Mouse (Mus musculus) lung, embryonic 15.5 days (tissue): ENCODE results near the gene Msl1. TPM values are rescaled to one million over a fixed set of nuclear protein-coding genes. Genes with fewer than 3 reads are reported as not detected.

Experiments
- ATAC-seq: fragments of 200-750 bp; cut with Nextera tagmentation; 2 replicates; pipeline ENCODE4 v1.8.0; 2017; ENCODE audit warnings: moderate number of reproducible peaks, borderline replicate concordance; ENCODE audit not compliant: low FRiP score, low TSS enrichment; ENCODE audit errors: extremely low read depth
- H3K27ac ChIP-seq: fragments of 300-500 bp; sonication (generic); 2 replicates; pipeline ENCODE4 v1.5.1; 2015; ENCODE audit warnings: moderate library complexity, mild to moderate bottlenecking, inconsistent platforms
- H3K27me3 ChIP-seq: fragments of 300-500 bp; sonication (generic); 2 replicates; pipeline ENCODE4 v1.6.1; 2015; ENCODE audit warnings: inconsistent platforms
- H3K36me3 ChIP-seq: fragments of 300-500 bp; sonication (generic); 2 replicates; pipeline ENCODE4 v1.6.1; 2015; ENCODE audit warnings: inconsistent platforms
- H3K4me1 ChIP-seq: fragments of 300-500 bp; sonication (generic); 2 replicates; pipeline ENCODE4 v1.6.1; 2015; ENCODE audit warnings: inconsistent platforms
- H3K4me2 ChIP-seq: fragments of 300-500 bp; sonication (generic); 2 replicates; pipeline ENCODE4 v1.6.1; 2015; ENCODE audit warnings: inconsistent platforms, mild to moderate bottlenecking, moderate library complexity
- H3K4me3 ChIP-seq: fragments of 300-500 bp; sonication (generic); 2 replicates; pipeline ENCODE4 v1.5.1; 2015; ENCODE audit warnings: mild to moderate bottlenecking, inconsistent platforms
- H3K9ac ChIP-seq: fragments of 300-500 bp; sonication (generic); 2 replicates; pipeline ENCODE4 v1.6.1; 2015; ENCODE audit warnings: inconsistent platforms
- H3K9me3 ChIP-seq: fragments of 300-500 bp; sonication (generic); 2 replicates; pipeline ENCODE4 v1.6.1; 2016; ENCODE audit warnings: inconsistent platforms
- WGBS: fragments of 180-500 bp; shearing (Covaris S2); methylation state at CpG from one replicate; pipeline ENCODE4 v1.1.7; 2015; 5-methylcytosine and 5-hydroxymethylcytosine counted together
- polyA plus RNA-seq: library from polyadenylated mRNA; unstranded; fragments of >200 nt; fragmentation: Nextera tagmentation; extraction: Ambion mirVana; gene quantifications from 2 replicates; pipeline ENCODE4 v1.2.1, GENCODE M21; 2015

Msl1 gene
- polyA plus RNA-seq, 1 experiment from 2014 or later, result 21.2 TPM

- peak overlapping the region; percentile 54 for H3K4me2 ChIP-seq
- no peaks in the 10 kb centered on the region for H3K9me3 ChIP-seq
- whole genome bisulfite sequencing, result 51% methylated on average over 10 of the region's 10 CpGs
- H3K27ac ChIP-seq, result peak overlapping the region; percentile 97
- ATAC-seq, result no peak
- peak overlapping the region; percentile 29; the same call in 1 of the 2 replicates for H3K9ac ChIP-seq
- no peak overlapping the region for H3K4me3 ChIP-seq
- H3K4me1 ChIP-seq, result peaks cover 79% of the 10 kb centered on the region
- no peaks in the 10 kb centered on the region for H3K27me3 ChIP-seq
- no peaks in the 10 kb centered on the region for H3K36me3 ChIP-seq
These were observed 10.1 kb upstream of the Msl1 start for GRCm38 (mm10) chr11:98785214-98785613.

DNA sequence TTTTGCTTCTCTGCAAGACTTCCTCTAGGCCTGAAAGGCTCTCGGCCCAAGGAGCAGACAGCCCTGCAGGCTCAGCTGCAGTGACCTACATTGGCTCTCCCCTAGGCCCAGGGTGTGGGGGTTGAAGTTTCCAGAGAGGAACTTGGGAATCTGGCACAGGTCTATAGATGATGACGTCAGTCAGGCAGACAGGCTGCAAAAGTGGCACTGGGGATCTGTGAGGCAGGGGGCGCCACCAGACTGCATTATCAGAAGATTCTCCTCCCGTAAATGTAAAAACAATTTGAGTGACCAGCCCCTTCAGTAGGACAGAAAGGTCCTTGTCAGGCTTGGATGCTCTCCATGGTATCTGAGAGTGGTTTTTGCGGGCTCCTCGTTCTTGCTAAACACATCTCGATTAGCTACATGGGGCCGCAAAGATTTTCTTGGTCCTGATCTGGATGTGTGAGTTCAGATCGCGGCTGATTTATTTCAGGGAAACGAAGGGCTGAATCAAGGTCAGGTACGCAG, 9.5 kb upstream of the Msl1 start:
- Histone ChIP-seq H3K4me2 (peak overlapping the region; percentile 54), H3K9ac (peak overlapping the region; percentile 29; the same call in 1 of the 2 replicates), H3K4me1 (peaks cover 79% of the 10 kb centered on the region), H3K27me3 (no peaks in the 10 kb centered on the region), H3K9me3 (no peaks in the 10 kb centered on the region), H3K36me3 (no peaks in the 10 kb centered on the region), H3K27ac (peak overlapping the region; percentile 97), H3K4me3 (peak overlapping the region; percentile 20)
- whole genome bisulfite sequencing, result 4% methylated on average over 12 of the region's 12 CpGs
- peak; percentile 33; the same call in 1 of the 2 replicates for ATAC-seq

DNA sequence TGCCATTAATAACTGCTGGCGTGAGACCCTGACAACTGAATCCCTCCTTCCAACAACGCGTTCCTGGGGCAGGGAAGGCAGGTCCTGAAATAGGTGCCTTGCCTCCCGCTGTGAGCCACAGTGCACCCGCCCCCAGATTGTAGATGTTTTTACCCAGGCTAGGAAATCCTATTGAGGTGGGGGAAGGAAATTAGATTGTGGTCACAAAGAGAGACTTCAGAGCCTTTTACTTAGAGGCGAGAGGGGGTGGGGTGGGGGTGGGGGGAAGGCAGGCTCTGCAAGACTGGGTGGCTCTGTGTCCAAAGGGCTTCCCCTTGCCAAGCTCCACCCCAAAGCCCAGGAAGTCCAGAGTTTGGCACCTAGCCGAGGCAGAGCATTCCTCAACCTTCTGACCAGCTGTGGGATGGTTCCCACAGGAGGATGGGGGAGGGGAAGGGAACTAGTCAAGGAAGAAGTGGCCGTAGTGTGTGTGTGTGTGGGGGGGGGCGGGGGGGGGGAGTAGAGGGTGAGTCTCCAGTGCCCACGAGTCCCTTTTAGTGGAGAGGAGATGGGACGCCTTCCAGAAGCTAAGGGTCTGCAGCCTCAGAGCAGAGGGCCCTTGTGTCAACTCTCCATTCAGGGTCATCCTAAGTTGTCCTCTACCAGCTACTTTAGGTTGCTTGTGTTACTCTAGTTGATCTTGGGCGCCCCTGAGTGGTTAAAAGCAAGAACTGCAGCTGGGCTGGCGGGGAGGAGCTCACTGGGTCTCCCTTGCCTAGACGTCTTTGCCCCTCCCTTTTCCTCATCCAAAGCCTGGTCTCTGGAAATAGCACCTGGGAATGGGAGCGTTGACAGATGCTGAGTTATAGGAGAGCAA, 8.7 kb upstream of the Msl1 start:
- Histone ChIP-seq H3K27me3 (no peaks in the 10 kb centered on the region), H3K9ac (peak overlapping the region; percentile 29; the same call in 1 of the 2 replicates), H3K36me3 (no peaks in the 10 kb centered on the region), H3K27ac (peak overlapping the region; percentile 97), H3K4me3 (peak overlapping the region; percentile 20), H3K9me3 (no peaks in the 10 kb centered on the region), H3K4me2 (peak overlapping the region; percentile 54), H3K4me1 (peaks cover 75% of the 10 kb centered on the region)
- ATAC-seq, result peak; percentile 72
- WGBS, result 2% methylated on average over 15 of the region's 15 CpGs

- H3K9me3 ChIP-seq, result no peaks in the 10 kb centered on the region
- peak overlapping the region; percentile 97 for H3K27ac ChIP-seq
- H3K4me3 ChIP-seq, result no peak overlapping the region
- no peak for ATAC-seq
- peaks cover 68% of the 10 kb centered on the region for H3K4me1 ChIP-seq
- 22% methylated on average over 7 of the region's 7 CpGs for WGBS
- no peak overlapping the region for H3K9ac ChIP-seq
- H3K27me3 ChIP-seq, result no peaks in the 10 kb centered on the region
- H3K36me3 ChIP-seq, result no peaks in the 10 kb centered on the region
- peak overlapping the region; percentile 54 for H3K4me2 ChIP-seq
These were observed 8.1 kb upstream of the Msl1 start for GRCm38 (mm10) chr11:98787229-98787628.

DNA sequence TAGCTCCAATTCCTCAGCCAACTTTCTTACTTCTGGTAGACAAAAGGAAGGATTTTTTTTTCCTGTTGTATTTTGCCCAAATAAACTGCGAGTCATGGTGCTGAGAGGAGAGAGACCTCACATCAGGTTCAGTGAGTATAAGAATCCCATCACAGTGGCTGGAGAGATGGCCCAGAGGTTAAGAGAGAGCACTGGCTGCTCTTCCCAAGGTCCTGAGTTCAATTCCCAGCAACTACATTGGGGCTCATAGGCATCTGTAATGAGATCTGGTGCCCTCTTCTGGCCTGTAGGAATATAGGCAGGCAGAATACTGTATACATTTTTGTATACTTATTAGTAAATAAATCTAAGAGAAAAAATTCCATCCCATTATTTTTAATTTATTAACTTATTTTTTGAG, 7.6 kb upstream of the Msl1 start:
- Histone ChIP-seq H3K27ac (peak overlapping the region; percentile 97; the same call in 1 of the 2 replicates), H3K9ac (no peak overlapping the region), H3K4me3 (no peak overlapping the region), H3K27me3 (no peaks in the 10 kb centered on the region), H3K36me3 (no peaks in the 10 kb centered on the region), H3K4me1 (peaks cover 68% of the 10 kb centered on the region), H3K4me2 (no peak overlapping the region), H3K9me3 (no peaks in the 10 kb centered on the region)
- ATAC-seq, result no peak
- WGBS, result 96% methylated on average over 1 of the region's 1 CpGs

DNA sequence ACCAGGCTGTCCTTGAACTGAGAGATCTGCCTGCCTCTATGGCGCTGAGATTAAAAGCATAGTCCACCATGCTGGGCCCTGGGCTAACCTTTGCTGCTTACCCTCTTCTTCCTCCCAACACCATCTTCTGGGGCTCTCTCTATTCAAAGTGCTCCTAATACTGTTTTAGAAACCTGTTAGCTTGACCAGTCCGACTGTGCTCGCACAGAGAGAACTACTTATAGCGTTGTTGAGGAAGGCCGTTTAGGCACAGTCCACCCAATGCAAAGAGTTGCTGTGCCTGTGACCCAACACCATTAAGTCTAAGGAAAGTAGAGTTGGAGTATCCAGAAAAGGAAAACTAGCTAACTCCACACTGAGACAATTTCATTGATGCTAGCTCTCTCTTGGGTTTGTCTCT, 7.2 kb upstream of the Msl1 start:
- Histone ChIP-seq H3K4me3 (no peak overlapping the region), H3K27ac (peak overlapping the region; percentile 86; the same call in 1 of the 2 replicates), H3K9me3 (no peaks in the 10 kb centered on the region), H3K4me1 (peaks cover 63% of the 10 kb centered on the region), H3K36me3 (no peaks in the 10 kb centered on the region), H3K4me2 (peak overlapping the region; percentile 93; the same call in 1 of the 2 replicates), H3K27me3 (no peaks in the 10 kb centered on the region), H3K9ac (no peak overlapping the region)
- WGBS, result 83% methylated on average over 5 of the region's 5 CpGs
- ATAC-seq, result no peak

DNA sequence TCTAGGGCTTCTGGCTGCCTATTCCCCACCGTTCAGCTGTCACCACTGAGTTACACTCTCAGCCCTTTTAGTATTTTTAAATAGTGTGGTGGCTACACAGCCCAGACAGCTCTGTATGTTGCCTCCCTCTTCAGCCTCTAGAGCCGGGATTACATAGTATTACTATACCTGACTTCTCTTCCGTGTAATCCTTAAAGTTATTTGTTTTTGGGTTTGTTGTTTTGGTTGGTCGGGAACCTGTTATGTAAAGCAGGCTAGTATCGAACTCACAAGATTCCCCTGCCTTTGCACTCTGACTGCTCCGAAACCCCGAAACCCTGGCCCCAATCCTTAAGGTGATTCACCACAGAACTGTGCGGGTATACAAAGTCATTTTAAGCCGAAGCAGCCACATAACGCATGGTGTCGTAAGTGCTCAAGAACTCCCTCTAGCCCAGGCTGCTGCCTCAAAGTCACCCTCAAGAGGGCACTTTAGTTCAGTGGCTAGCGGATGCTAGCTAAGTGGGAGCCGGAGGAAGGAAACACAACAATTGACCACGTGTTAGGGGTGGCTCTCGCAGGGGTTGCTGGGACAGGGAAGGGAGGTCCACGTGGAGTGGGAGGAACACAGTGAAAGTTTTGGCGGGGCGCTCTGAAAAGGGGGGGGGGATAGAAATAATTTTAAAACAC, 6.6 kb upstream of the Msl1 start:
- peak; percentile 77 for ATAC-seq
- H3K4me3 ChIP-seq, result peak overlapping the region; percentile 55
- H3K36me3 ChIP-seq, result no peaks in the 10 kb centered on the region
- no peaks in the 10 kb centered on the region for H3K27me3 ChIP-seq
- peak overlapping the region; percentile 86 for H3K27ac ChIP-seq
- peak overlapping the region; percentile 93 for H3K4me2 ChIP-seq
- peak overlapping the region; percentile 65; the same call in 1 of the 2 replicates for H3K9ac ChIP-seq
- WGBS, result 9% methylated on average over 18 of the region's 18 CpGs
- peaks cover 62% of the 10 kb centered on the region for H3K4me1 ChIP-seq
- H3K9me3 ChIP-seq, result no peaks in the 10 kb centered on the region

DNA sequence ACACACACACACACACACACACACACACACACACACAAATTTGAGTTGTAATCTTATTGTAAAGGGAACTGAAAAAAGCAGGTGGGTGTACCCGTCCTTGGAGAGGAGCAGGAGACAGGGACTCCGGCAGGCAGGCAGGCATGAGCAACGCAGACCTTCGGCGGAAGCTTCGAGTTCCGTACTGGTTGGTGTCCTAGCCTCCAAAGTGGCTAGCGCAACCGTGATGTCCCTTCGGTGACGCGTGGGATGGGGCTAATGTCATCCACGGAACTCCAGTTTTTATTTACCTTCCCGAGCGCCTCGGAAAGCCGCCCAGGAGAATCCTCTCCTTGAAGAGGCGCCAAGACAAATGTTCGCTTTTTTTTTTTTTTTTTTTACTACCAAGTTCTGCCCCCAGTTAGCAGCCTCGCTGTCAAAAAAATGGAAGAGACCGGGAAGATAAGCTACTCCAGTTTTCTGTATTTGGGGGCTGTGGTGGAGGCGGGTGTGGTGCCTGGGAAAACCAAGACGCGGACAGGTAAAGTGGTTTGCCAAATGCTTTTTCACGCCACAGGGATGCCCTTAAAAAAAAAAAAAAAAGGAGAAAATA, 6.0 kb upstream of the Msl1 start:
- H3K27ac ChIP-seq, result peak overlapping the region; percentile 86
- peak overlapping the region; percentile 93 for H3K4me2 ChIP-seq
- WGBS, result under 1% methylated on average over 25 of the region's 25 CpGs
- H3K27me3 ChIP-seq, result no peaks in the 10 kb centered on the region
- peak overlapping the region; percentile 55 for H3K4me3 ChIP-seq
- no peak for ATAC-seq
- H3K36me3 ChIP-seq, result no peaks in the 10 kb centered on the region
- peak overlapping the region; percentile 65 for H3K9ac ChIP-seq
- peaks cover 62% of the 10 kb centered on the region for H3K4me1 ChIP-seq
- H3K9me3 ChIP-seq, result no peaks in the 10 kb centered on the region

DNA sequence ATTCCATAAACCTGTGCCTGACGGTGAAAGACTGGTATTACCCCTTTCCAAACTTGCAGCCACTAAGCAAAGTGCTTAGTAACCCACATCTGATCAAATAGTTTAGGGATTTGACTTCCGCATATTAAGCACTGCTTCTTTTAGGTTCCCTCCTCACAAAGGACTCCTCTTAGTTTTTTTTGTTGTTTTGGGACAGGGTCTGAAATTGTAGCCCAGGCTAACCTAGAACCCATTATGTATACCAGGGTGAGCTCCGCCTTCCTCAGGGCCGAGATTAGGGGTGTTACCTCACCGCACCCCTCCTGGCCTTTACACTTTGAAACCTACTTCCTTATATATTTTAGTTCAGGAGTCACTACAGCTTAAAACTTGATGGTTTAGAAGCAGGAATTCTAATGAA, 5.5 kb upstream of the Msl1 start:
- Histone ChIP-seq H3K4me2 (peak overlapping the region; percentile 93), H3K4me1 (peaks cover 59% of the 10 kb centered on the region), H3K9me3 (no peaks in the 10 kb centered on the region), H3K9ac (peak overlapping the region; percentile 65), H3K36me3 (no peaks in the 10 kb centered on the region), H3K27me3 (no peaks in the 10 kb centered on the region), H3K27ac (peak overlapping the region; percentile 86; the same call in 1 of the 2 replicates), H3K4me3 (peak overlapping the region; percentile 55)
- ATAC-seq, result no peak
- WGBS, result 30% methylated on average over 5 of the region's 5 CpGs

- Histone ChIP-seq H3K4me3 (no peak overlapping the region), H3K9ac (no peak overlapping the region), H3K27me3 (no peaks in the 10 kb centered on the region), H3K4me1 (peaks cover 50% of the 10 kb centered on the region), H3K9me3 (no peaks in the 10 kb centered on the region), H3K27ac (no peak overlapping the region), H3K36me3 (no peaks in the 10 kb centered on the region), H3K4me2 (no peak overlapping the region)
- 73% methylated on average over 5 of the region's 5 CpGs for WGBS
- ATAC-seq, result no peak
These were observed 4.6 kb upstream of the Msl1 start for GRCm38 (mm10) chr11:98790631-98791205.

- Histone ChIP-seq H3K27ac (no peak overlapping the region), H3K9ac (no peak overlapping the region), H3K4me3 (no peak overlapping the region), H3K9me3 (no peaks in the 10 kb centered on the region), H3K4me2 (no peak overlapping the region), H3K27me3 (no peaks in the 10 kb centered on the region), H3K4me1 (peaks cover 42% of the 10 kb centered on the region), H3K36me3 (no peaks in the 10 kb centered on the region)
- WGBS, result 73% methylated on average over 1 of the region's 1 CpGs
- ATAC-seq, result no peak
These were observed 3.9 kb upstream of the Msl1 start for GRCm38 (mm10) chr11:98791448-98791847.
